Mouse (Mus musculus): Measurements from ENCODE around the gene Edrf1. TPM values are rescaled to one million over a fixed set of nuclear protein-coding genes. Genes with fewer than 3 reads are reported as not detected.
A peak's percentile ranks its signal among the peaks of the same experiment; 100 is the strongest.

Gene Edrf1
- 15.2 and 20.1 TPM in 2 replicates for polyA plus RNA-seq (2014; fragmentation: Nextera tagmentation; extraction: Ambion mirVana)

GRCm38 (mm10) chr7:133637361-133638305, at the start of gene Edrf1:
Edrf1 (plus strand) TSS chr7:133637543.
- Histone ChIP-seq H3K27ac (ENCODE audit: low read depth, low read length) (peak within 1 kb of the TSS; percentile 78), H3K36me3 (ENCODE audit: control insufficient read depth, insufficient read depth, low read length) (peaks cover 11% of the 10 kb centered on the region), H3K4me1 (ENCODE audit: control insufficient read depth, insufficient read depth, low read length) (peaks cover 5% of the 10 kb centered on the region; the same call in 1 of the 2 replicates), H3K9me3 (replicated peaks; ENCODE audit: control insufficient read depth, low read length) (no peaks in the 10 kb centered on the region), H3K4me2 (peak within 1 kb of the TSS; percentile 92), H3K27me3 (ENCODE audit: control insufficient read depth, insufficient read depth, low read length) (no peaks in the 10 kb centered on the region), H3K9ac (ENCODE audit: low read depth, low read length) (peak within 1 kb of the TSS; percentile 97), H3K4me3 (ENCODE audit: low read depth, low read length) (peak within 1 kb of the TSS; percentile 96)
- ATAC-seq (replicated peaks; ENCODE audit: insufficient number of reproducible peaks, low FRiP score, low TSS enrichment): peak; percentile 99
- WGBS (ENCODE audit: insufficient replicate concordance): under 1% methylated on average over 80 of the region's 81 CpGs

- WGBS (ENCODE audit: insufficient replicate concordance): 58% methylated on average over 1 of the region's 1 CpGs
- H3K27ac ChIP-seq (ENCODE audit: low read depth, low read length): no peak overlapping the region
- no peak overlapping the region for H3K4me3 ChIP-seq (ENCODE audit: low read depth, low read length)
- H3K4me2 ChIP-seq: no peak overlapping the region
- ATAC-seq (replicated peaks; ENCODE audit: insufficient number of reproducible peaks, low FRiP score, low TSS enrichment): no peak
- no peaks in the 10 kb centered on the region for H3K36me3 ChIP-seq (ENCODE audit: control insufficient read depth, insufficient read depth, low read length)
- no peaks in the 10 kb centered on the region for H3K9me3 ChIP-seq (replicated peaks; ENCODE audit: control insufficient read depth, low read length)
- H3K9ac ChIP-seq (ENCODE audit: low read depth, low read length): no peak overlapping the region
- no peaks in the 10 kb centered on the region for H3K4me1 ChIP-seq (ENCODE audit: control insufficient read depth, insufficient read depth, low read length)
- H3K27me3 ChIP-seq (ENCODE audit: control insufficient read depth, insufficient read depth, low read length): no peaks in the 10 kb centered on the region
These were observed 45.6 kb upstream of the Edrf1 start for GRCm38 (mm10) chr7:133591750-133592149.

- Histone ChIP-seq H3K27ac (ENCODE audit: low read depth, low read length) (no peak overlapping the region), H3K36me3 (ENCODE audit: control insufficient read depth, insufficient read depth, low read length) (no peaks in the 10 kb centered on the region), H3K9ac (ENCODE audit: low read depth, low read length) (no peak overlapping the region), H3K4me1 (ENCODE audit: control insufficient read depth, insufficient read depth, low read length) (0 out of 2 replicates have a peak, but pooled peaks cover 2% of the 10 kb centered on the region), H3K4me2 (no peak overlapping the region), H3K9me3 (replicated peaks; ENCODE audit: control insufficient read depth, low read length) (no peaks in the 10 kb centered on the region), H3K27me3 (ENCODE audit: control insufficient read depth, insufficient read depth, low read length) (no peaks in the 10 kb centered on the region), H3K4me3 (ENCODE audit: low read depth, low read length) (no peak overlapping the region)
- ATAC-seq (replicated peaks; ENCODE audit: insufficient number of reproducible peaks, low FRiP score, low TSS enrichment): no peak
- WGBS (ENCODE audit: insufficient replicate concordance): 57% methylated on average over 1 of the region's 1 CpGs
These were observed 36.8 kb upstream of the Edrf1 start for GRCm38 (mm10) chr7:133600558-133600957.

GRCm38 (mm10) chr7:133602058-133602457, 35.3 kb upstream of the Edrf1 start, which contains the start of gene Tex36:
Tex36 (minus strand) TSS chr7:133602158.
- 44% methylated on average over 2 of the region's 2 CpGs for WGBS (ENCODE audit: insufficient replicate concordance)
- Histone ChIP-seq H3K27ac (ENCODE audit: low read depth, low read length) (no peak within 1 kb of the TSS), H3K36me3 (ENCODE audit: control insufficient read depth, insufficient read depth, low read length) (no peaks in the 10 kb centered on the region)

GRCm38 (mm10) chr7:133603156-133603555, 34.2 kb upstream of the Edrf1 start:
- Histone ChIP-seq H3K4me1 (ENCODE audit: control insufficient read depth, insufficient read depth, low read length) (0 out of 2 replicates have a peak, but pooled peaks cover 2% of the 10 kb centered on the region), H3K9ac (ENCODE audit: low read depth, low read length) (no peak overlapping the region), H3K27ac (ENCODE audit: low read depth, low read length) (no peak overlapping the region), H3K36me3 (ENCODE audit: control insufficient read depth, insufficient read depth, low read length) (no peaks in the 10 kb centered on the region), H3K4me2 (no peak overlapping the region), H3K9me3 (replicated peaks; ENCODE audit: control insufficient read depth, low read length) (no peaks in the 10 kb centered on the region), H3K27me3 (ENCODE audit: control insufficient read depth, insufficient read depth, low read length) (no peaks in the 10 kb centered on the region), H3K4me3 (ENCODE audit: low read depth, low read length) (no peak overlapping the region)
- 71% methylated on average over 2 of the region's 2 CpGs for WGBS (ENCODE audit: insufficient replicate concordance)
- ATAC-seq (replicated peaks; ENCODE audit: insufficient number of reproducible peaks, low FRiP score, low TSS enrichment): no peak

More at GRCm38 (mm10) chr7:133602058-133602457, 35.3 kb upstream of the Edrf1 start, which contains the start of gene Tex36:
- ATAC-seq (replicated peaks; ENCODE audit: insufficient number of reproducible peaks, low FRiP score, low TSS enrichment): no peak
- Histone ChIP-seq H3K4me2 (no peak within 1 kb of the TSS), H3K9me3 (replicated peaks; ENCODE audit: control insufficient read depth, low read length) (no peaks in the 10 kb centered on the region), H3K27me3 (ENCODE audit: control insufficient read depth, insufficient read depth, low read length) (no peaks in the 10 kb centered on the region), H3K4me1 (ENCODE audit: control insufficient read depth, insufficient read depth, low read length) (0 out of 2 replicates have a peak, but pooled peaks cover 2% of the 10 kb centered on the region), H3K9ac (ENCODE audit: low read depth, low read length) (no peak within 1 kb of the TSS), H3K4me3 (ENCODE audit: low read depth, low read length) (no peak within 1 kb of the TSS)

GRCm38 (mm10) chr7:133604427-133605081, 32.8 kb upstream of the Edrf1 start:
- WGBS (ENCODE audit: insufficient replicate concordance): 79% methylated on average over 13 of the region's 13 CpGs
- no peaks in the 10 kb centered on the region for H3K36me3 ChIP-seq (ENCODE audit: control insufficient read depth, insufficient read depth, low read length)
- H3K4me3 ChIP-seq (ENCODE audit: low read depth, low read length): no peak overlapping the region
- ATAC-seq (replicated peaks; ENCODE audit: insufficient number of reproducible peaks, low FRiP score, low TSS enrichment): no peak
- no peak overlapping the region for H3K9ac ChIP-seq (ENCODE audit: low read depth, low read length)
- H3K9me3 ChIP-seq (replicated peaks; ENCODE audit: control insufficient read depth, low read length): no peaks in the 10 kb centered on the region
- H3K4me1 ChIP-seq (ENCODE audit: control insufficient read depth, insufficient read depth, low read length): no peaks in the 10 kb centered on the region
- H3K27me3 ChIP-seq (ENCODE audit: control insufficient read depth, insufficient read depth, low read length): no peaks in the 10 kb centered on the region
- H3K27ac ChIP-seq (ENCODE audit: low read depth, low read length): no peak overlapping the region
- H3K4me2 ChIP-seq: no peak overlapping the region

GRCm38 (mm10) chr7:133607331-133607730, 30.0 kb upstream of the Edrf1 start:
- ATAC-seq (replicated peaks; ENCODE audit: insufficient number of reproducible peaks, low FRiP score, low TSS enrichment): no peak
- H3K27ac ChIP-seq (ENCODE audit: low read depth, low read length): no peak overlapping the region
- no peak overlapping the region for H3K4me3 ChIP-seq (ENCODE audit: low read depth, low read length)
- H3K4me2 ChIP-seq: no peak overlapping the region
- H3K27me3 ChIP-seq (ENCODE audit: control insufficient read depth, insufficient read depth, low read length): no peaks in the 10 kb centered on the region
- H3K9ac ChIP-seq (ENCODE audit: low read depth, low read length): no peak overlapping the region
- H3K4me1 ChIP-seq (ENCODE audit: control insufficient read depth, insufficient read depth, low read length): no peaks in the 10 kb centered on the region
- 72% methylated on average over 5 of the region's 5 CpGs for WGBS (ENCODE audit: insufficient replicate concordance)
- H3K36me3 ChIP-seq (ENCODE audit: control insufficient read depth, insufficient read depth, low read length): no peaks in the 10 kb centered on the region
- H3K9me3 ChIP-seq (replicated peaks; ENCODE audit: control insufficient read depth, low read length): no peaks in the 10 kb centered on the region

GRCm38 (mm10) chr7:133607883-133608575, 29.3 kb upstream of the Edrf1 start:
- no peak for ATAC-seq (replicated peaks; ENCODE audit: insufficient number of reproducible peaks, low FRiP score, low TSS enrichment)
- Histone ChIP-seq H3K4me3 (ENCODE audit: low read depth, low read length) (no peak overlapping the region), H3K36me3 (ENCODE audit: control insufficient read depth, insufficient read depth, low read length) (no peaks in the 10 kb centered on the region), H3K4me2 (no peak overlapping the region), H3K4me1 (ENCODE audit: control insufficient read depth, insufficient read depth, low read length) (no peaks in the 10 kb centered on the region), H3K27ac (ENCODE audit: low read depth, low read length) (no peak overlapping the region), H3K27me3 (ENCODE audit: control insufficient read depth, insufficient read depth, low read length) (no peaks in the 10 kb centered on the region), H3K9ac (ENCODE audit: low read depth, low read length) (no peak overlapping the region), H3K9me3 (replicated peaks; ENCODE audit: control insufficient read depth, low read length) (no peaks in the 10 kb centered on the region)
- 78% methylated on average over 13 of the region's 13 CpGs for WGBS (ENCODE audit: insufficient replicate concordance)

Data from heart, embryonic 11.5 days (tissue).